Mouse (Mus musculus): ENCODE results near the gene Arid3b.
"Not testable (repeated sequence)": the region's sequence is repeated elsewhere in the genome, so short reads cannot be mapped to it uniquely, and the experiment has no call there.

Gene Arid3b

GRCm38 (mm10) chr9:57836581-57837170, at the start of gene Arid3b:
TSS of gene Arid3b (minus strand) at chr9:57836793.
- peak; percentile 82 for DNase-seq (ENCODE audit: low spot score)

- no peak for DNase-seq (ENCODE audit: low spot score)
These were observed 46.8 kb upstream of the Arid3b start for GRCm38 (mm10) chr9:57883413-57883812.

- DNase-seq (ENCODE audit: low spot score) = not testable (repeated sequence)
These were observed 45.2 kb upstream of the Arid3b start for GRCm38 (mm10) chr9:57881781-57882180.

- DNase-seq (ENCODE audit: low spot score) = no peak
These were observed 43.7 kb upstream of the Arid3b start for GRCm38 (mm10) chr9:57880278-57880677.

- no peak for DNase-seq (ENCODE audit: low spot score)
These were observed 42.6 kb upstream of the Arid3b start for GRCm38 (mm10) chr9:57879213-57879612.

GRCm38 (mm10) chr9:57874994-57875393, 38.4 kb upstream of the Arid3b start:
- no peak for DNase-seq (ENCODE audit: low spot score)

DNA sequence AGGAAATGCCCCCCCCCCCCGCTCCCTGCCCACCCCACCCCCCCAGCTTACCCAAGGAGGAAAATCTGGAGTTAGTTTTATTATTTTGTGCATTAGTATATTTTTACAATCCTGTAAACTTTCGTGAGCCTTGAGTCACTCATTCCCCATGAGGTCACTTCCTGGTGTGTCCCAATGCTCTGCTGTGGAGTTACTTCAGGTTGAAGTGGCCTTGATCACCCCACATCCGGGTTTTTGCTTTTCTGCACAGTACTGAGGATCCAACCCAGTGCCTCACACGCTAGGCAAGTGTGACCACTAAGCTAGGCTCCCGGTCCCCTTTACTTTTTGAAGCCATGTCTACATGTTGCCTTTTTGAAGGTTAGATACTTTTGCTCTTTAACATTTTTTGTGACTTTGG, 37.5 kb upstream of the Arid3b start:
- no peak for DNase-seq (ENCODE audit: low spot score)

- no peak for DNase-seq (ENCODE audit: low spot score)
These were observed 33.8 kb upstream of the Arid3b start for GRCm38 (mm10) chr9:57870273-57870816.

GRCm38 (mm10) chr9:57868767-57869166, 32.2 kb upstream of the Arid3b start:
- no peak for DNase-seq (ENCODE audit: low spot score)

DNA sequence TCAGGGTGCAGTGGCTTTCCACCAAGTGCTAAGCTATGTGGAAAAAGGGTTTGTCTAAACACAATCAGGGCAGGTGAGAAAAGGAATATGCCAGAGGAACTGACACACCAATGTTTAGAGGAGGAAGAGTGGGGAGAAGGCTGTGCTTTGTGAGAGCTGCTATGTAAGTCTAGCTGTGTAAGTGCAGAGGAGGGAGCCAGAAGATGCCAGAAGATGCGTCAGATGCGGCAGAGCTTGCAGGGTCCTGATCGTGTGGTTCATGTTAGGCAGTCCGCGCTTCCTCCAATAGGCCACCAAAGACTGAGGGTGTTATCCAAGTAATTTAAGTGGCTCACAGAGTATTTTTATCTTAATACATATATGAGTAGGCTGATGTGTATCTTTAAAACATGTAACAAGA, 31.3 kb upstream of the Arid3b start:
- DNase-seq (ENCODE audit: low spot score) = no peak

DNA sequence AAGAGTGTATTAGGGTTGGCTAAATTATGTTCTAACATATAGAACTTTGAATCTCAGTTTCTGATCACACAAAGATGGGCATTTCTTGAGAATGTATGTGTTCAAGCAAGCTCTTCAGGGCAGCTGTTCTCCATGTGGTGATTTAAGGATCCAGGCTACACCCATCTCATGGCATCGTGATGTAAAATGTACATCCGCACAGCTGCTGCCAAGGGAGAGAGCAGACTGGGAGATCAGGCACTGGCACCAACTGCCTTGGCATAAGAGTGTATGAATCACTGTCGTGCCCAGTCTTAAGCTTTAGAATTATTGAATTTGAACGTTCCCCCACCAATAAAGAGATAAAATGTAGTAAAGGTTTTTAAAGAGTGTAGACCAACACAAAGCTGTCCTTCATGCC, 30.6 kb upstream of the Arid3b start:
- no peak for DNase-seq (ENCODE audit: low spot score)

DNA sequence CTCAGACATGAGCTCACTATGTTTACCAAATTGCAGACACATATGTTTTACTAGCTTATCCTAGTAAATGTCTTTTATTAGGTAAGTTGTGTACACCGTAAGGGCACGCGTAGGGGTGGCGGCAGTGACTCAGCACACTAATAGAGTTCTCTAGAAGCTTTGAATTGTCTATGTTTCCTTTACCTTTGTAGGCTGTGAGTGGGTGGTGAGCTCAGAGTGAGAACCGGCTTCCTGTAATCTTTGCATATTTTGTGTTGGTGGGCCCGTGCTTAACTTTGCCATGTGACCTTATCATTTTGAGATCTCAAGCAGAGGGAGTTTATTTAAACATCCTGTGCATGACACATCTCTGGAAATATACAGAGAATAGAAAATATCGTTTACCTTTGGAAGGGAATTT, 29.9 kb upstream of the Arid3b start:
- DNase-seq (ENCODE audit: low spot score) = no peak

GRCm38 (mm10) chr9:57864336-57864735, 27.7 kb upstream of the Arid3b start:
- DNase-seq (ENCODE audit: low spot score) = no peak

DNA sequence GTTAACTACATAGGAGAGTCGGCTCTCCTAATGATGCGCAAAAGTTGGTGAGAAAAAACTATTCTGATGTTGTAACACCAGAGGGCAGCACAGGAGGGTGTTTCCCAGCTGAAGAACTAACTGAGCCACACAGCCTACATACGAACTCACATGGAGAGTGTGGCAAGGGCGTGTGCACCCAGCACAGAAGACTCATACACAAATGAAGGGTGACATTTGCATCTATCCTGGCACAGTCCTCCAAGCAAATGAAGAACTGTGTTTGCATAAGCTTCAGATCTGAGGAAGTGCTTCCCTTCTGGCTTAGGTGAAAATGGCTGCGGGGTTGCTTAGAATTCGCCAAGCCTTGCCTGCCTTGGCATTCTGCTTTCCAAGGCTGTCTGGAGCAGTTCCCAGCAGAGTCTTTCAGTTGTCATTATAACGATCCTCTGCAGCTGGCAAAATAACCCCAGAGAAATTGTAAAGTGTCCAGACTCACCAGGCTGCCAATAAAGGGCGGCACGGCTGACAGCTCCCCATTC, 25.4 kb upstream of the Arid3b start:
- DNase-seq (ENCODE audit: low spot score) = peak; percentile 39

DNA sequence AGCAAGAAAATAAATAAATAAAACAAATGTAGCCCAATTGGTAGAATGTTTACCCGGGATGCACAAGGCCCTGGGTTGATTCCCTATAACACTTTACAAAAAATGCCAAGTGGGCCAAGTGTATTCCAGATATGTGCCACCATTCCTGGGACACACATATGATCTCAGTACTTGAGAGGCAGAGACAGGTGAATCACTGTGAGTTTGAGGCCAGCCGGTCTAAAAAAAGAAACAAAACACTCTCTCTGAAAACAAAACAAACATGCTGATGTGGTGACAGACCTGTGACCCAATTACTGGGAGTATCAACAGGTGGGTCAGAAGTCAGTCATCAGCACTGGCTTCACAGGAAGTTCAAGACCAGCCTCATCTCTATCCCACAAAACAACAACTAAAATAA, 19.9 kb upstream of the Arid3b start:
- no peak for DNase-seq (ENCODE audit: low spot score)

DNA sequence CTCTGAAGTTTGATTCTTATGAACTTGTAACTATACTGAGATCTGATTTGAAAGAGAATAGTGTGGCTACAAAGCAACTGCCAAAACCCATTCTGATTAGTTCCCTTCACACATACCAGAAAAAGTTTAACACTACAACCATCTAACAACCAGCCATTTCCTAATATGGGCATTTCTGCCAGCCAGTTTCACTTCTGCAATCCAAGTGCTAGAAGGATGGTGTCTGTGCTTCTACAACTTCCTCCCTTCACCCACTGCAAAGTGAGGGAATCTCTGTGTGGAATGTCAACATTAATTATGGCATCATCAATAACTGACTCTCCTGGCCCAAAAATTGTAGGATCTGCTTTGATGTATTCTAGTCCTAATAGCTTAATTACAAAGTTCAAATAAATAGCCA, 17.7 kb upstream of the Arid3b start:
- DNase-seq (ENCODE audit: low spot score) = no peak

DNA sequence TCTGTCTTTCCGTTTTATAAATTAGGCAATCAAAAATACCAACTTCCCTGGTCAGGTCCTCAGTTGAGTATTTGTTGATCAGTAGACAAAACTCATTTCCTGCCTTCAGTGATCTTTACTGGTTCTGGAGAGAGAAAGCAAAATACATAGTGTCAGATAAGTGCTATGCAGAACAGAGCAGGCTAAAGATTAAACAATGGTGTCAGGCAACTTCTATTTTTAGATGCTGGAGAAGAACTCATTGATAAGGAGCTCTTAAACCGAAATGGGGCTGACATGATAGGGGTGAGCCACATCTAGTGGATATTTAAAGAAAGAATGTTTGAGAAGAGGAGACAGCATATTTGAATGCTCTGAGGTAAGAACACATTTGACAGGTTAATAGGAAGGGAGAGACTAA, 2.4 kb upstream of the Arid3b start:
- DNase-seq (ENCODE audit: low spot score) = no peak

DNA sequence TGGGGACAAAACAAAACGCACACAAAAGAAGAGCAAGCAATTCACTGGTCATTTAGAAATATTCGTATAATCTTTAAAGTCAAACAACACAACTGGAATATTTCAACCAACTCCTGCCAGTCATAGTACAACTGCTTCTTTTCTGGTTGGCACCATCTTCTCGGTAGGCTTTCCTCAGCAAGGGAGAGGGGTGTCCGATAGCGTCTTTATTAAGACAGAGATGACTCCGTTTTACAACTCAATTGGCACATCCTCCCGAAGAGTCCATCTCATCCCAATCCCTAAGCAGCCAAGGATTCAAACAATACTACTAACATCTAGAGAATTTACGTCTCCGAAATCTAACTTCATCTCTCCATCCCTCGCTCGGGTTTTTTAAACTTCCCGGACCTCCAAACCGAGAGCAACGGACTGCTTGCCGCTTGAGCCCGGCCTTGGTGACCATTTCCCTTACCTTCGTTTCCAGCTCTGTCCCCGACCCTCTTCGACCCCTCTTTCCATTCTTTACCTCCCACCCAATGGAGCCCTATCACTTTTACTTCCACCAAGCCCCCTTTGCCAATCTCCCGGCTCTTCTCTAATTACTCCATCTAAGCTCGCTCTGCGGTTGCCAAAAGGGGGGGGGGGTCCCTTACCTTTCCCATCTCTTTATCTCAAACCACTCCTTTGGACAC, 615 bp downstream of the Arid3b start:
- DNase-seq (ENCODE audit: low spot score) = no peak

GRCm38 (mm10) chr9:57834629-57835417, 1.8 kb downstream of the Arid3b start:
- DNase-seq (ENCODE audit: low spot score) = no peak

DNA sequence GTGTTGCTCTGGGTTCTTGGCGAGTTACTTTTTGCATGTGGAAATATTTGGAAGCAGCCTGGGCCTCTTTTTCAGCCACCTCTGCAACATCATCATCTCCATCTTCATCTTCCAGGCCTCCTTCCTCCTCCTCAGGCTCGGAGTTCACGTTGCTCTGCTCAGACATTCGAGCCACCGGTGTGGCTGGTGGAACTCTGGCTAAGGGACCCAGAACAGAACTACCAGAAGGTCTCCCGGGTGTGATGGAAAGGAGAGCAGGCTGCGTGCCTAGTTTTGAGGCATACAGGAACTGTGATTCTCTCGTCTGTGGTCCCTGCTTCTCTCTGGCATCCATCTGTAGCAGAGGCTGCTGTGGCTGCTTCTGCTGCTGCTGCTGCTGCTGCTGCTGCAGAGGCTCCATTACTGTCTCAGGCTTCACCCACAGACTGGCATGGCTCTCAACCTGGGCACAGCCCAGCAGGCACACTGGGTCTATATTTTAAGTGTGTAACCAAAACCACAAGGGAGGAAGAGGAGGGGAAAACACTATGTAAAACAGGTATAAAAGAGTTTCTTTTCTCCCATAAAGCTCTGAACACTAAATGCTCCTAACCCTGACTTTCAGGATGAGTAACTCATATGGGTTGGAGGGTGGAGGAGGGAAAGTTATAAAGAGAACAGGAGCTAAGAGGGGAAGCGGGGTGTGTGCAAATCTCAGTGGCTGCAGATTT, 2.7 kb downstream of the Arid3b start:
- DNase-seq (ENCODE audit: low spot score) = no peak

DNA sequence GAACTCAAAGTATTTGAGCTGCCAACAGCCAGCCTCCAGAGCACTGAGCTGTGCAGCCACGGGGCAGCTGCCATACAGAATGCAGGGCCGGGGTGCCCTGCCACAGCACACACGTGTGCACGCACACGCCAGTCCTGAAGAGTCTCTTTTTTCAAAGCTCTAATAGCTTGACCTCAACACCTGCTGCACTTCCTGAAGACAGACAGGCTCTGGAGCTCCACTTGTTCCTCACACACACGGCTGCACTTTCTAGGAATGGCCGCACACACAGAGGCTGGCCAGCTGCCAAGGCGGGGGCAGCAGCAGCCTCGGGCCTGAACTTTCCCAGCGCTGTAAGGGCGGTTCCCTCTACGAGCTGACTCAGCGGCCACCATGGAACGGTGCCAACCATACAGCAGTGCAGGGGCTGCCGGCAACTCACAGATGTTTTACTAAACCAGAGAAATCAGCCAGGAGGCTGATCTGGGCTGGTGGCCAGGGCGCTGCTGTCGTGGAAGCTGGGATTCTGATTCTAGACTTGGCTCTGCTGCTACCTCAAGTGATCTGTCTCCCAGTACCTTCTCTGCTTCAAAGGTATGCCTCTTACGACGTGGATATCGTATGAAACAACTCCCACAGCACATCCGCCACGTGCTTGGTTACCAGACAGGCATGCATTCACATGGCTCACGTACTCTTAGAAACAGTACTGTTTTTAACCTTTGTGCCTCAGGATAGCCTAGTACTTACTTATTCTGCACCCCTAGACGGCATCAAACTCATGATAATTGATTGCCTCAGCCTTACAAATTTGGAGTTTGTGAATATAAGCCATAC, 5.1 kb downstream of the Arid3b start:
- peak; percentile 96 for DNase-seq (ENCODE audit: low spot score)
